Mouse (Mus musculus) forebrain, embryonic 13.5 days (tissue): ENCODE results near the gene Lefty2. TPM values are rescaled to one million over a fixed set of nuclear protein-coding genes. Genes with fewer than 3 reads are reported as not detected.
A peak's percentile ranks its signal among the peaks of the same experiment; 100 is the strongest.

ENCODE experiments used
- ATAC-seq: fragments of 200-750 bp; cut with Nextera tagmentation; 2 replicates; pipeline ENCODE4 v1.8.0; 2017
- H3K27ac ChIP-seq: fragments of 300-500 bp; sonication (generic); 2 replicates; pipeline ENCODE4 v1.5.1; 2015; ENCODE audit warnings: inconsistent platforms, mild to moderate bottlenecking, moderate library complexity
- H3K27me3 ChIP-seq: fragments of 300-500 bp; sonication (generic); 2 replicates; pipeline ENCODE4 v1.6.1; 2015; ENCODE audit warnings: mild to moderate bottlenecking, inconsistent platforms
- H3K36me3 ChIP-seq: fragments of 300-500 bp; sonication (generic); 2 replicates; pipeline ENCODE4 v1.6.1; 2015; ENCODE audit warnings: mild to moderate bottlenecking, inconsistent platforms; ENCODE audit not compliant: poor library complexity, severe bottlenecking
- H3K4me1 ChIP-seq: fragments of 300-500 bp; sonication (generic); 2 replicates; pipeline ENCODE4 v1.6.1; 2015; ENCODE audit warnings: inconsistent platforms
- H3K4me2 ChIP-seq: fragments of 300-500 bp; sonication (generic); 2 replicates; pipeline ENCODE4 v1.6.1; 2015; ENCODE audit warnings: inconsistent platforms, mild to moderate bottlenecking, moderate library complexity
- H3K4me3 ChIP-seq: fragments of 300-500 bp; sonication (generic); 2 replicates; pipeline ENCODE4 v1.5.1; 2015; ENCODE audit warnings: mild to moderate bottlenecking, inconsistent platforms
- H3K9ac ChIP-seq: fragments of 300-500 bp; sonication (generic); 2 replicates; pipeline ENCODE4 v1.6.1; 2015; ENCODE audit warnings: mild to moderate bottlenecking, inconsistent platforms
- H3K9me3 ChIP-seq: fragments of 300-500 bp; sonication (generic); replicated peaks from 2 replicates; pipeline ENCODE4 v1.6.1; 2016; ENCODE audit warnings: inconsistent platforms
- WGBS: fragments of 180-500 bp; shearing (Covaris S2); methylation state at CpG from one replicate; pipeline ENCODE4 v1.1.7; 2015; 5-methylcytosine and 5-hydroxymethylcytosine counted together
- polyA plus RNA-seq: library from polyadenylated mRNA; unstranded; fragments of >200 nt; fragmentation: Nextera tagmentation; extraction: Ambion mirVana; gene quantifications from 2 replicates; pipeline ENCODE4 v1.2.1, GENCODE M21; 2015

The Lefty2 gene
- polyA plus RNA-seq: 0.41 and 0.94 TPM in 2 replicates

DNA sequence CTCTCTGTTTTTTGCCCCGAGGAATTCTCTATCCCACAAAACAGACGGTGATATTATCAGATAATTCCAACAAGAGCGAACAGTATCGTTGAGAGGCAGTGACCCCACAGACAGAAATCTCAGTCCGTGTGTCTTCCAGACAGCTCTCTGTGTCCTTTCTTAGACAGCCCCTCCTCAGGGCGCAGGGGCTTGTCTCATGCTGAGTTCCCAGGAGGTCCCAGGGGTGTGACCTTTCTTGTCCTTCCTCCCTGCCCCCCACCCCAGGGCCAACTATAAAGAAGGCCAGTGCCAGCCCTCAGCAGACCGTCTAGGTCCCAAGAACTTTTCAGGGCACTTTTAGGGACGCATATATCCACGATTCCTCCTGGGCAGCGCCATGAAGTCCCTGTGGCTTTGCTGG, at the start of gene Lefty2:
TSS of gene Lefty2 (plus strand) at position 301 of the 400 bp plus-strand sequence.
- no peak within 1 kb of the TSS for H3K9ac ChIP-seq
- H3K4me2 ChIP-seq: peak within 1 kb of the TSS; percentile 46
- H3K9me3 ChIP-seq: no peaks in the 10 kb centered on the region
- no peak for ATAC-seq
- WGBS: 67% methylated on average over 10 of the region's 10 CpGs
- H3K36me3 ChIP-seq: no peaks in the 10 kb centered on the region
- H3K27ac ChIP-seq: no peak within 1 kb of the TSS
- H3K4me3 ChIP-seq: no peak within 1 kb of the TSS
- H3K4me1 ChIP-seq: peaks cover 13% of the 10 kb centered on the region
- peaks cover 37% of the 10 kb centered on the region for H3K27me3 ChIP-seq

GRCm38 (mm10) chr1:180848114-180848510, 44.8 kb upstream of the Lefty2 start:
- peak overlapping the region; percentile 94 for H3K27ac ChIP-seq
- peak overlapping the region; percentile 31 for H3K4me3 ChIP-seq
- ATAC-seq: peak; percentile 57
- H3K36me3 ChIP-seq: no peaks in the 10 kb centered on the region
- peak overlapping the region; percentile 53 for H3K9ac ChIP-seq
- no peaks in the 10 kb centered on the region for H3K9me3 ChIP-seq
- H3K4me2 ChIP-seq: peak overlapping the region; percentile 59
- 1% methylated on average over 9 of the region's 9 CpGs for WGBS
- no peaks in the 10 kb centered on the region for H3K27me3 ChIP-seq
- H3K4me1 ChIP-seq: peaks cover 44% of the 10 kb centered on the region

DNA sequence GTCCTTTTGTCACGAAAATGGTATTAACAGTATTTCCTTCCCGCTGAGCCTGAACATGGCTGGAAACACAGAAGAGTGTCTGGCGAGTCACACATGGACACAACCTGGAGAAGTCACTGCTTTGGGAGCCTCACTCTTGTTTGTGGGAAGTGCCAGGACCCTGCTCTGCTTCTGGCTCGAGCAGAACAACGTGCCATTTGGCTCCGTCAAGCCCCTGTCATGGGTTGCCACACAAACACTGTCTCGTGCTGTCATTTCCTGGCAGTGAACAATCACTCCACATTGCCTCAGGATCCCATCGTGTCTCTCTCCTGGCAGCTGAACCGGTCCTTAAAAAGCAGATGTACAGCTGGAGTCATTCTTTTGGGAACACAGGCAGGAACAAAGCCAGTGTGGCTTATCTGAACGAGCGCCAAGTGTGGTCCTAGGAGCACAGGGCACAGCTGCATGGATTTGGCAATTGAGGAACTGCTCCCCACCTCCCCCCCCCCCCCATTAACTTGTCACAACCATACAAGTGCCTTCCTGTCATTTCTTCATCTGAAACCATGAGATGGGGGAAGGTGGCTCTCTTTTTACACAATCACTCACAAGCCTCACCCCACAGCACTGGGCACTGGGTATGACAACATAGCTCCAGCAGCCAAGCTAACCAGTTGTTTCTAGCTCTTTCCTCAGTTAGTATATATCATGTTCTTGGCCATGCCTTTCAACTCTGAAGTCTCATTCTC, 44.2 kb upstream of the Lefty2 start:
- Histone ChIP-seq H3K4me3 (peak overlapping the region; percentile 31), H3K27me3 (no peaks in the 10 kb centered on the region), H3K36me3 (no peaks in the 10 kb centered on the region), H3K4me1 (peaks cover 44% of the 10 kb centered on the region), H3K9ac (peak overlapping the region; percentile 53), H3K4me2 (peak overlapping the region; percentile 59), H3K9me3 (no peaks in the 10 kb centered on the region), H3K27ac (peak overlapping the region; percentile 94)
- peak; percentile 25 for ATAC-seq
- 6% methylated on average over 11 of the region's 11 CpGs for WGBS

- no peak for ATAC-seq
- H3K4me1 ChIP-seq: peaks cover 44% of the 10 kb centered on the region
These were observed 43.1 kb upstream of the Lefty2 start for GRCm38 (mm10) chr1:180849701-180850301.

GRCm38 (mm10) chr1:180850316-180851270, 42.3 kb upstream of the Lefty2 start, which contains the start of gene Sde2:
Gene Sde2, plus strand, starts transcription at chr1:180851127.
- Histone ChIP-seq H3K4me1 (peaks cover 44% of the 10 kb centered on the region), H3K9ac (peak within 1 kb of the TSS; percentile 78), H3K36me3 (no peaks in the 10 kb centered on the region; the same call in 1 of the 2 replicates), H3K27ac (peak within 1 kb of the TSS; percentile 98), H3K4me2 (peak within 1 kb of the TSS; percentile 83), H3K9me3 (no peaks in the 10 kb centered on the region), H3K27me3 (no peaks in the 10 kb centered on the region), H3K4me3 (peak within 1 kb of the TSS; percentile 68)
- under 1% methylated on average over 77 of the region's 77 CpGs for whole genome bisulfite sequencing
- ATAC-seq: peak; percentile 98

More at GRCm38 (mm10) chr1:180849701-180850301, 43.1 kb upstream of the Lefty2 start:
- Histone ChIP-seq H3K36me3 (no peaks in the 10 kb centered on the region), H3K27me3 (no peaks in the 10 kb centered on the region), H3K4me2 (peak overlapping the region; percentile 73), H3K27ac (peak overlapping the region; percentile 98), H3K9me3 (no peaks in the 10 kb centered on the region), H3K4me3 (peak overlapping the region; percentile 68), H3K9ac (peak overlapping the region; percentile 78)
- WGBS: 36% methylated on average over 11 of the region's 11 CpGs

GRCm38 (mm10) chr1:180858763-180859162, 34.1 kb upstream of the Lefty2 start:
- H3K36me3 ChIP-seq: peaks cover 76% of the 10 kb centered on the region
- no peaks in the 10 kb centered on the region for H3K9me3 ChIP-seq
- H3K27ac ChIP-seq: no peak overlapping the region
- no peak overlapping the region for H3K9ac ChIP-seq
- H3K27me3 ChIP-seq: no peaks in the 10 kb centered on the region
- no peak overlapping the region for H3K4me2 ChIP-seq
- no peak overlapping the region for H3K4me3 ChIP-seq
- H3K4me1 ChIP-seq: no peaks in the 10 kb centered on the region
- ATAC-seq: no peak

GRCm38 (mm10) chr1:180860030-180860429, 32.9 kb upstream of the Lefty2 start:
- WGBS: 91% methylated on average over 6 of the region's 6 CpGs
- no peak overlapping the region for H3K4me2 ChIP-seq
- peaks cover 87% of the 10 kb centered on the region for H3K36me3 ChIP-seq
- no peak overlapping the region for H3K9ac ChIP-seq
- no peak overlapping the region for H3K4me3 ChIP-seq
- no peak for ATAC-seq
- H3K27ac ChIP-seq: no peak overlapping the region
- H3K27me3 ChIP-seq: no peaks in the 10 kb centered on the region
- no peaks in the 10 kb centered on the region for H3K9me3 ChIP-seq
- no peaks in the 10 kb centered on the region for H3K4me1 ChIP-seq

DNA sequence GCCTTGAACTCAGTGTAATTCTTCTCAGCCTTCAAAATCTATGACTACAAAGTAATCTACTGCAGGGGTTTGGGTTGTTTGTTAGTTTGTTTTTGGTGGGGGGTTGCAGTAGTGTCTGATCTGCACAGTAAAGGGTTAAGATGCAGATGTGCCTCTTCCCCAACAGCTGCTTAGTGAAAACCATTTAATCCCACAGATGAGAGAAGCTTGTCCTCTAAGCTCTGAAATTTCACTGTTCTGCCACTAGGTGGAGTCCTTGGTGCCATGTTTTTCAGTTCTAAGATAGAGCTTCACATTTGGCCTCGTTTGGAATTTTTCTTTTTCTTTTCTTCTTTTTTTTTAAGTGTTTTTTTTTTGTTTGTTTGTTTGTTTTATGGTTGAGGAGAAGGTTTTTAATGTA, 29.3 kb upstream of the Lefty2 start:
- 0 out of 2 replicates have a peak, but pooled peaks have one; percentile 61 for ATAC-seq
- H3K4me1 ChIP-seq: no peaks in the 10 kb centered on the region
- H3K27ac ChIP-seq: no peak overlapping the region
- no peak overlapping the region for H3K4me3 ChIP-seq
- no peaks in the 10 kb centered on the region for H3K27me3 ChIP-seq
- H3K36me3 ChIP-seq: peaks cover 89% of the 10 kb centered on the region
- no peak overlapping the region for H3K9ac ChIP-seq
- no peak overlapping the region for H3K4me2 ChIP-seq
- H3K9me3 ChIP-seq: no peaks in the 10 kb centered on the region
- WGBS: 23% methylated on average over 1 of the region's 1 CpGs

DNA sequence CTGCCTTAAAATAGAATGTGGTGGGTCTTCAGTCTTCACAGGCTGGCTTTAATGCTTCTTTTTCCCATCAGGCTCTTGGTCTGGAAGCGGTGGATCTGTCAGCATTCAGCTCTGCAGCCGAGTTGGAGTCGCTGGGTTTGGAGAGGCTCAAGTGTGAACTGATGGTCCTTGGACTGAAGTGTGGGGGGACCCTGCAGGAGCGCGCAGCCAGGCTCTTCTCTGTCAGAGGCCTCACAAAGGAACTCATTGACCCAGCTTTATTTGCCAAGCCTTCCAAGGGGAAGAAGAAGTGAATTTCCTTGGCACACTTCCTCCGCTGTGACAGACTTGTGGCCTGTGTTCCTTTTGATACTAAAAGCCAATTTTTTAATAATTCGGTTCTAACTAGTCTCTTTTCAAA, 26.9 kb upstream of the Lefty2 start:
- Histone ChIP-seq H3K4me1 (no peaks in the 10 kb centered on the region), H3K36me3 (peaks cover 68% of the 10 kb centered on the region), H3K4me2 (no peak overlapping the region), H3K27ac (no peak overlapping the region), H3K4me3 (no peak overlapping the region), H3K9ac (no peak overlapping the region), H3K27me3 (no peaks in the 10 kb centered on the region), H3K9me3 (no peaks in the 10 kb centered on the region)
- 89% methylated on average over 7 of the region's 7 CpGs for WGBS
- no peak for ATAC-seq

DNA sequence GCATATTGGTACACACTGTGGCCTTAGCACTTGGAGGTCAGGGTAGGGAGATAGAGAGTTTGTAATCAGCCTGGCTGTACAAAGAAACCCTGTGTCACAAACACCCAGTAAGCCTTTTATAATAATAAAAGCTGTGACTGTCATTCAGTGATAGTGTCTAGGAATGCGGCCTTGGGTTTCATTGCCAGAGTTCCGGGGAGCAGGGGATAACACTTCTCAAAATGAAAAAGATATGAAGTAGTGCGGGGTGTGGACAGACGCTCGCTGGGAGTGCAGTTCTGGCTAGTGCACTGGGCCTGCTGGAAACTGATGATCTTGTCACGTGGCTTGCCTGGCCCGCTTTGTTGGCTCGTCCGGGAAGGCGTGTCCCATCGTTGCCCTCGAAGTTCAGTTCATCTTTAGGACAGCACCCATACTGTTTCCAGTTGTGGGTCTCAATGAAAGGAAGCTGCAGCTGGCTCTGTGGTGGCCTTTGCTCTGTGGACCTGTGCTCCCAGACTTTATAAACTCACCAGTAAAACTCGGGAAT, 22.7 kb upstream of the Lefty2 start:
- no peaks in the 10 kb centered on the region for H3K9me3 ChIP-seq
- no peaks in the 10 kb centered on the region for H3K27me3 ChIP-seq
- 80% methylated on average over 13 of the region's 13 CpGs for WGBS
- no peak overlapping the region for H3K9ac ChIP-seq
- H3K36me3 ChIP-seq: peaks cover 32% of the 10 kb centered on the region
- no peak overlapping the region for H3K4me2 ChIP-seq
- H3K4me1 ChIP-seq: no peaks in the 10 kb centered on the region
- H3K27ac ChIP-seq: no peak overlapping the region
- no peak overlapping the region for H3K4me3 ChIP-seq
- no peak for ATAC-seq

DNA sequence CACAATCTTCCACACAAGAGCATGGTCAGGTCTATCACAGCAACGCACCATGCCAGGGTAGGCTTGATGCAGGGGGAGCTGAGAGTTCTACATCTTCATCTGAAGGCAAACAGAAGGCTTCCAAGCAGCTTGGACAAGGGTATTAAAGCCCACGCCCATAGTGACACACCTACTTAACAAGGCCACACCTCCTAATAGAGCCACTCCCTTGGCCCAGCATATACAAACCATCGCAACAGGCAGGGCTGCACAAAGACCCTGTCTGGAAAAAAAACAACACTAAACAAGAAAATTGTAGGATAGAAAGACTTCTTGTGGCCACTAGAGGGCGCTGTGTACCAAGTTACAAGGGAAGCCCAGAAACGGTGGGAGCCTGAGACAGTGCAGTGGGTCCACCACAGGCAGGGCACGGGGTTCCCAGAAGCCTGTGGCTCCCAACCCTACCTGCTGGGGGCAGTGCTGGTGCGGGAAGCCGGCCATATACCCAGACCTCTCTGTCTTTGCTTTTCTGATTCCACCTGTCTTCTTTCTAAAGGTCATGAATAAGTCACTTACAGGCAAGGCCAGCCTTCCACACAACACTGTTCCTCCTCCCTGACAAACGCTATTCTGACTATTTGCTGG, 18.9 kb upstream of the Lefty2 start:
- Histone ChIP-seq H3K36me3 (no peaks in the 10 kb centered on the region), H3K9ac (no peak overlapping the region), H3K9me3 (no peaks in the 10 kb centered on the region), H3K4me2 (no peak overlapping the region), H3K4me1 (no peaks in the 10 kb centered on the region), H3K27me3 (no peaks in the 10 kb centered on the region), H3K27ac (no peak overlapping the region), H3K4me3 (no peak overlapping the region)
- no peak for ATAC-seq
- WGBS: 21% methylated on average over 9 of the region's 9 CpGs
